Mouse (Mus musculus) embryonic fibroblast, embryonic 13.5 days (primary cell): ENCODE data around the gene Lhx4. TPM values are rescaled to one million over a fixed set of nuclear protein-coding genes. Genes with fewer than 3 reads are reported as not detected.

Experiments used
- H3K27ac ChIP-seq: 2 replicates; pipeline ENCODE4 v1.5.1; 2012; ENCODE audit warnings: low read length, control low read depth, inconsistent platforms; ENCODE audit not compliant: insufficient read depth
- H3K4me1 ChIP-seq: 2 replicates; pipeline ENCODE4 v1.6.1; 2011; ENCODE audit warnings: low read length; ENCODE audit not compliant: control insufficient read depth, insufficient read depth
- H3K4me3 ChIP-seq: 2 replicates; pipeline ENCODE4 v1.5.1; 2011; ENCODE audit warnings: mild to moderate bottlenecking, control low read depth, low read length; ENCODE audit not compliant: insufficient read depth
- CTCF ChIP-seq: IDR thresholded peaks from 2 replicates; pipeline ENCODE4 v1.5.1; 2011; ENCODE audit warnings: mild to moderate bottlenecking, control low read depth, low read length, moderate library complexity, borderline replicate concordance; ENCODE audit not compliant: insufficient read depth
- POLR2A ChIP-seq: IDR thresholded peaks from 2 replicates; pipeline ENCODE4 v1.6.1; 2011; ENCODE audit warnings: low read depth, mild to moderate bottlenecking, control low read depth, low read length, moderate library complexity
- polyA plus RNA-seq: library from polyadenylated mRNA; stranded (reverse); fragments of >200 nt; gene quantifications from 2 replicates; pipeline ENCODE4 v1.2.4, GENCODE M21; 2011; ENCODE audit warnings: low read depth; ENCODE audit not compliant: missing spikeins, insufficient read length

The Lhx4 gene
- polyA plus RNA-seq, 1 experiment = not detected

DNA sequence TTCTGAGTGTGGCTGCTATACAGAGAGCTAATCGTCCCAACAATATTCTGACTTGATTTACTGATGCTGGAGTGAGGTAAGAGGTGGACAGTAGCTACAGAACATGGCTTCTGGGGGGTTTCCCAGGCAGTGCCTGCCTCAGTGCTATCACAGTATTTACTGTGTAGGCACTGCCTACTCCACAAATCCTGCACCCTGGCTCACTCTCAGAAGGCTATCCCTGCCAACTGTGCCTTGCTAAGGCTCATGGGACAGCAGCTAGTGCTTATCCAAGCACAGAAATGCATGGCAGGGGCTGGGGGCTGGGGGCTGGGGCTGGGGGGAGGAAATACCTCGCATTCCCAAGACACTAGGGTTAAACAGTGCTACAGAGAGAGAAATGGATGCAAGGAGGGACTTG lies 38.2 kb downstream of the Lhx4 start:
- Histone ChIP-seq H3K27ac (no peak overlapping the region), H3K4me3 (no peak overlapping the region), H3K4me1 (no peaks in the 10 kb centered on the region)
- TF ChIP-seq POLR2A (no peak), CTCF (no peak)

DNA sequence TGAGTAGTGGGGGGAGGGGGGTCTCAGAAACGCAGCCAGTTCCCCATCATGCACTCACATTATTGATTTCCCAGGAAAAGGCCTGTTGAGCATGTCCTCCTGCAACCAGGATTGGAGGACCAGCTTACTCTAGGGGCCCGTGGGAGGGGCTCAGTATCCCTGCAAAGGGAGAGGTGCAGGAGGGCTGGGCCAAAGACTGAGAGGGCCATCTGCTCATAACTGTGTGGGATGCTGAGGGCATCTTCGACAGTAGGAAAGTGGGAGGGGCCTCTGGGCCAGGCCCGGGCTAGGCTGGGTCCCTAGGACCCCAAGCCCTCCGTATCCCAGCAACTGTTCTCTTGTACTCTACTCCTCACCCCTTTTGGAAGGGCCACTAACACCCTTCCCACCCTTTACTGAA lies 47.3 kb downstream of the Lhx4 start:
- TF ChIP-seq CTCF (no peak), POLR2A (no peak)
- Histone ChIP-seq H3K27ac (no peak overlapping the region), H3K4me1 (no peaks in the 10 kb centered on the region), H3K4me3 (no peak overlapping the region)

DNA sequence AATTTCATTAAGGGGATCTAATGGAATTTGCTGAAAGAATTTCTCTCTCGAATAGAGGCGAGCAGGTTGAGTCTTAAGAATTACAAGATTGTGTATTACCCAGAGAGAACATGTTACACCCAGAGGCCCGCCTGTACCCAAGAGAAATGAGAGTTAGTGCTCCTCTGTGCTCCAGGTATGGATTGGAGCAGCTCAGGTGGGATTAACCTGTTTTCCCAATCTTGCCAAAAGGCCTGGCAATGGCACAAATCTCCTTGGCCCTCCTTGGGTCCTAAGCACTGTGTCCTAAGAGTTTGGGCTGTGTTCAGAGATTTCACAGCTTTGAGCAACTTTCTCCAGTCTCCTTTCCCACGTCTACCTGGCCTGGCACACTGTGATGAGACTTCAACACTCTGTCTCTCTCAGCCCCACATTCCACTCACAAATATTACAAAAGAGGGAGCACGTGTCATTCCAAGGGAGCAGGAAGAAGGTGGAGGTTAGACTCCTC lies 48.2 kb downstream of the Lhx4 start:
- TF ChIP-seq CTCF (no peak), POLR2A (no peak)
- Histone ChIP-seq H3K4me3 (no peak overlapping the region), H3K27ac (no peak overlapping the region), H3K4me1 (no peaks in the 10 kb centered on the region)

DNA sequence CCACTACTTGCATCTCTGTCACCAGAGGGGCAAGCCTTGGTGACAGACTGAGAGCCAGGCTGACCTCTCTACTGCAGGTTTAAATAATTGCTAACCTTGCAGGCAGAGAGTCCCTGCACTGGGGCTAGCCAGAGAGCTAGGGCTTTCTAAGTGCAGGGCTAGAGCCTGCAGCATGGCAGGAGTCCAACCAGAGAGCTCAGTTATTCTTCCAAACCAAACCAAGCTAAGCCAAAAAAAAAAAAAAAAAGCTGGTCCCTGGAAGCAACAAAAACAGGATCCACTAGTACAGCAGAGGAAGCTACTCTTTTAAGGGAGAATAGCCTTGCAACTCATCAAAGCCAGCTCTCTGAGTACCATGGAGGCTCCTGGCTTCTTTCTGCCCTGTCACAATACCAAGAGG lies 50.6 kb downstream of the Lhx4 start:
- H3K4me3 ChIP-seq = no peak overlapping the region
- no peak overlapping the region for H3K27ac ChIP-seq
- H3K4me1 ChIP-seq = no peaks in the 10 kb centered on the region
- no peak for TF ChIP-seq CTCF
- no peak for TF ChIP-seq POLR2A

DNA sequence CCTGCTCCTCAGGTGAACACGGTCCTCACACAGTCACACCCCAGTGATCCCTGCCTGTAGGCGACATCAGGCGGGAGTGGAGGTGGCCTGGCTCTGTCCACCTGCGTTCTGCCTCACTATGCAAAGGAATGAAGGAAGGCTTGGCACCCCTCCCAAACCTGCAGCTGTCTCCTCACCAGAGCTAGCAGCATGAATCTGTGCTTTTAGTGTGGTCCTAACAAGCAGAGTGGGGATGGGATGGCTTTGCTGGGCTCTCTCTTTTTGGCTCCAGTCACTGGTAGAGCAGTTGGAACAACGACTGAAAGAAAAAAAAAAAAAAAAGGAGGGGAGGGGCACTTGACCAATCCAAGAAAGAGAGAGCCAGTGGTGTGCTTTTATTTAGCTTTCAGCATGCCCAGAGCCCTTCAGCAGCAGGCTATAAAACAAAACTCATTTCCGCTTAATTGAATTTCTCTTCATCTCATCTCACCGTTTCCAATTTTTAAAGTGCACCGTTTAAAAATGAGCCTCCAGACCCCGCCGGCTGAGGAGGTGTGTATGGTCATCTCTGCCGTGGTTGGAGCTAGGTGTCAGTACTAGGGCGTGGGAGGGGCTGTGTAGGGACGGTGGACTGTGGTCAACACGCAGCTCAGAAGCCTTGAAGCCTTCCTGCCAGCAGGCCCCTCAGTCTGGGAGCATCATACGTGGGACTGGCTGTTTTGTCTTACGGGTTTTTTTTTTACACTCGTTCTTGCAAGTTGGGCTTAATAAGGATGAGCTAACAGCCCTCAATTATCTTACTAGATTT lies 52.9 kb downstream of the Lhx4 start:
- Histone ChIP-seq H3K27ac (no peak overlapping the region), H3K4me3 (no peak overlapping the region), H3K4me1 (no peaks in the 10 kb centered on the region)
- TF ChIP-seq CTCF (no peak), POLR2A (no peak)

DNA sequence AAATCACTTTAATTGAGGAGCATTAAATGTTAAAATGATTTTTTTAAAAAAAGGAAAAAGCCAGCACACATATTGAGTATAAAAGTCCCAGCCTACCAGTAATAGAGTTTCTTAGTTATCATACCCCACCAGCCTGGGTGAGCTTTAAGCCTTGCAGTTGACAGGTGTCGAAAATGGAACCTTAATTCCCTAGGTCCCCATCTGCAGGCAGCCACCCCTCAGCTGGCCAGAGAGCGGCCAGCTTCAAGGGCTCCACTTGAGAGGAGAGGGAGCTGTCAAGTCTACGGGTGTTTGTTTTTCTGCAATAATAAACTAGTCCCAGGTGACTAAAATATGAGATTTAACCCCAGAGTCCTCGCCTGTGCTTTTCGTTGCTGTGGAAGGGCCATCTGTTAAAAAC lies 58.0 kb downstream of the Lhx4 start:
- Histone ChIP-seq H3K4me1 (no peaks in the 10 kb centered on the region), H3K27ac (no peak overlapping the region), H3K4me3 (no peak overlapping the region)
- no peak for TF ChIP-seq POLR2A
- no peak for TF ChIP-seq CTCF

DNA sequence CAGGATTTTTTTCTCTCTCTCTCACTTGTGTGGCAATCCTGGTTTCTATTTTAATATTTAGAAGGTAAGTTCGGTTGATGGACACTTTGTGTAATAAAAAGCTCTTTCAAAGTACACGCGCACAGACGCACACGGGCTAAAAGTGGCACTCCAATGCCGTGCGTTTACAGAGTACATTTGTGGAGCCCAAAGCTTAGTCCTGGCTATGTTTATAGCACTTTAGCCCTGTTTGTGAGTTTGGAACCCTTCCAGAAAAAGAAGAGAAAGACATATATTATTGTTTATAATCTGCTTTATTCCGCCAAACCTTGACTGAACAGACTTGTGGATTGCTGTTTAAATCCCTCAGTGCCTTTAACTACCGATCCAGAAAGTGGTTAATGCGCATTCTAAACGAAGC lies 58.5 kb downstream of the Lhx4 start:
- no peak overlapping the region for H3K4me3 ChIP-seq
- H3K4me1 ChIP-seq = no peaks in the 10 kb centered on the region
- no peak for TF ChIP-seq CTCF
- no peak for TF ChIP-seq POLR2A
- no peak overlapping the region for H3K27ac ChIP-seq

DNA sequence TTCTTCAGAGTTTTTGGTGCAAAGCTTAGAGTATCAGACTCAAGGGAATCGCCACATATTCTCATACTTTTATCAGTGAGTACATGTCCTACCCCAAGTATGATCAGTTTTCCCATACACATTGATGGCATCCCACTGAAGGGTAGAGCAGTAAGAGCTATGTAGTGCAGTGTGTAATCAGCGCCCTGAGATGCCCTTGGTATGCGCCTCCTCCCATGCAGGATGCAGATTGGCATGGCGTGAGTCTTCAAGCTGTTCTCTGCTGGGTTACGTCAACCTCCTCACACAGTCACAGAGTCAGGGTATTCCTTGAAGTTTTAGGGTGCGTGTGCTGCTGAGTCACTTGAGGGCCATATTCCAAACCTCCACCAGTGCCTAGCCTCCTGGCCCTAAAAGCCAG lies 59.3 kb downstream of the Lhx4 start:
- no peak overlapping the region for H3K27ac ChIP-seq
- H3K4me1 ChIP-seq = no peaks in the 10 kb centered on the region
- no peak for TF ChIP-seq CTCF
- TF ChIP-seq POLR2A = no peak
- H3K4me3 ChIP-seq = no peak overlapping the region

DNA sequence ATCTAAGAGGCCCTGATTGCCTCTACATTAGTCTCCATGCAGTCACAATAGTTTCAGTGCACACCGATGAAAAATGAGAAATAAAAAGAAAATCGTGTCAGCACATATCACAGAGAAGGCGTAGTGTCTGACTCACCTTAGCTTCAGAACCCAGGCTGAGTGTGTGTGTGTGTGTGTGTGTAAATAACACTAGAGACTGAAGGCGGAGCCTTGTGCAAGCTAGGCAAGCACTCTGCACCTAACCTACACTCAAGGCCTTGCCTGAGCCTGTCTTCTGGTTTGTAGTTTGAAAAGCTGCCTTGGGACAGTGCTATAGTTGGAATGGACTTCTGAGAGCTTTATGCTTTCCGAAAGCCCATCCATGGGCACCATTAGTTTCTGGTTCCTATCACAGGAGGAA lies 61.9 kb downstream of the Lhx4 start:
- Histone ChIP-seq H3K4me1 (no peaks in the 10 kb centered on the region), H3K27ac (no peak overlapping the region), H3K4me3 (no peak overlapping the region)
- TF ChIP-seq POLR2A = no peak
- no peak for TF ChIP-seq CTCF

DNA sequence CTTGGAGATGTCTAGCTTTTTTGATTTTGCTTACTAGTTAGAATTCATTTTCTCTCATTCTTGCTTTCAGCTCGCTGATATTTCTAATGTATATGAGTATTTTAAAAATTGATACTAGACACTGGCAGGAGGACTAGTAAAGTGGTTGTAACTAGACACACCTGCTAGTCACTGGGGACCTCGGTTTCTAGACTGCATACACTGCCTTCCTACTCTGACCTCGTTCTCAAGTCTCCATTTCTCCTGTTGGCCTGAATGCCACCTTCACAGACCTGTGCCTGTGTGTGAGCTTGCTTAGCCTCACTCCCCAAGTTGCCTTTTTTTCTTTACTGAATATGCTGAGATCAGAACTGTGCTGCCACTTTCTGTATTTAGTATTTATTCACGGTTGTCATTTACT lies 62.3 kb downstream of the Lhx4 start:
- no peak overlapping the region for H3K27ac ChIP-seq

More for the DNA sequence above, 62.3 kb downstream of the Lhx4 start:
- Histone ChIP-seq H3K4me1 (no peaks in the 10 kb centered on the region), H3K4me3 (no peak overlapping the region)
- TF ChIP-seq POLR2A (no peak), CTCF (no peak)
